Comparison of ENCODE assay signal across 32 mouse cellular contexts in genomic region chr10:95079979-95080378, GRCm38 (mm10).
"Had no signal": no experiment of that assay in that cellular context is flagged by ENCODE, and none has a peak within 500 bp of the region (broad histone marks: within the 10 kb centered on the region; RNA-seq: fewer than 3 reads in every experiment).

No protein-coding gene starts in this region.

- DNase-seq: heart, postnatal 10 days; heart, postnatal 36 days; heart, postnatal 4 days; kidney, adult 18-20 months; kidney, adult 2 months; kidney, adult 8-10 months; kidney, adult 9 months; kidney, postnatal 10 days; kidney, postnatal 14 days; kidney, postnatal 25 days; kidney, postnatal 36 days; kidney, postnatal 4 days; layer of hippocampus, adult 9-11 months; layer of hippocampus, postnatal 36 days had no signal

- H3K9me3 ChIP-seq: heart, embryonic 12.5 days; heart, embryonic 13.5 days; heart, embryonic 15.5 days; hindbrain, embryonic 10.5 days; hindbrain, embryonic 12.5 days; hindbrain, embryonic 13.5 days; hindbrain, embryonic 15.5 days; intestine, embryonic 15.5 days; kidney, embryonic 15.5 days had no signal

- ATAC-seq: hindbrain, embryonic 16.5 days; hindbrain, postnatal 0 days; inflammation-experienced regulatory T-cells, adult 6 months; intestine, embryonic 15.5 days; intestine, embryonic 16.5 days; intestine, postnatal 0 days had no signal

- H3K27me3 ChIP-seq: heart, embryonic 12.5 days; heart, embryonic 13.5 days; heart, embryonic 15.5 days; hindbrain, embryonic 12.5 days; hindbrain, embryonic 13.5 days; hindbrain, embryonic 15.5 days; intestine, embryonic 15.5 days; kidney, embryonic 15.5 days had no signal

- H3K27ac ChIP-seq: heart, embryonic 13.5 days; heart, embryonic 15.5 days; hindbrain, embryonic 10.5 days; hindbrain, embryonic 12.5 days; hindbrain, embryonic 13.5 days; hindbrain, embryonic 14.5 days; hindbrain, embryonic 15.5 days; hindbrain, postnatal 0 days; intestine, embryonic 15.5 days; kidney, embryonic 15.5 days; kidney, postnatal 0 days; layer of hippocampus, adult 2 months; left cerebral cortex, adult 2 months had no signal

- H3K9ac ChIP-seq: heart, embryonic 12.5 days; heart, embryonic 13.5 days; heart, embryonic 15.5 days; hindbrain, embryonic 12.5 days; hindbrain, embryonic 13.5 days; hindbrain, embryonic 14.5 days; hindbrain, embryonic 15.5 days; intestine, embryonic 15.5 days; kidney, embryonic 15.5 days had no signal

- H3K36me3 ChIP-seq: heart, embryonic 12.5 days; heart, embryonic 13.5 days; heart, embryonic 15.5 days; hindbrain, embryonic 10.5 days; hindbrain, embryonic 12.5 days; hindbrain, embryonic 13.5 days; hindbrain, embryonic 15.5 days; intestine, embryonic 15.5 days; kidney, embryonic 15.5 days had no signal

- H3K4me1 ChIP-seq: intestine, embryonic 15.5 days; kidney, embryonic 15.5 days had no signal

- H3K4me3 ChIP-seq: heart, embryonic 12.5 days; heart, embryonic 13.5 days; heart, embryonic 15.5 days; hindbrain, embryonic 10.5 days; hindbrain, embryonic 12.5 days; hindbrain, embryonic 13.5 days; hindbrain, embryonic 15.5 days; intestine, embryonic 15.5 days; kidney, embryonic 15.5 days; layer of hippocampus, adult 2 months; left cerebral cortex, adult 2 months had no signal
